Mouse (Mus musculus) forebrain, embryonic 11.5 days (tissue): Measurements from ENCODE around the gene Nos1. TPM values are rescaled to one million over a fixed set of nuclear protein-coding genes. Genes with fewer than 3 reads are reported as not detected.
A peak's percentile ranks its signal among the peaks of the same experiment; 100 is the strongest.

Experiments used
- ATAC-seq: fragments of 200-750 bp; cut with Nextera tagmentation; replicated peaks from 2 replicates; pipeline ENCODE4 v1.8.0; 2017; ENCODE audit warnings: moderate TSS enrichment; ENCODE audit not compliant: low FRiP score
- DNase-seq: peaks from one replicate; pipeline ENCODE4 v3.0.0-alpha.2; 2017; ENCODE audit warnings: low spot score
- H3K27ac ChIP-seq: fragments of 300-500 bp; sonication (generic); 2 replicates; pipeline ENCODE4 v1.5.1; 2014; ENCODE audit warnings: low read depth, low read length
- H3K27me3 ChIP-seq: fragments of 300-500 bp; sonication (generic); 2 replicates; pipeline ENCODE4 v1.6.1; 2014; ENCODE audit warnings: mild to moderate bottlenecking, low read length, mixed read lengths; ENCODE audit not compliant: control insufficient read depth, insufficient read depth
- H3K36me3 ChIP-seq: fragments of 300-500 bp; sonication (generic); 2 replicates; pipeline ENCODE4 v1.6.1; 2014; ENCODE audit warnings: mild to moderate bottlenecking, low read length, moderate library complexity, mixed read lengths; ENCODE audit not compliant: control insufficient read depth, insufficient read depth
- H3K4me1 ChIP-seq: fragments of 300-500 bp; sonication (generic); replicated peaks from 2 replicates; pipeline ENCODE4 v1.6.1; 2014; ENCODE audit warnings: low read length, mixed read lengths; ENCODE audit not compliant: control insufficient read depth, insufficient read depth
- H3K4me2 ChIP-seq: fragments of 300-500 bp; sonication (generic); 2 replicates; pipeline ENCODE4 v1.6.1; 2014; ENCODE audit warnings: low read depth, mild to moderate bottlenecking, low read length, moderate library complexity, mixed read lengths; ENCODE audit not compliant: severe bottlenecking
- H3K4me3 ChIP-seq: fragments of 300-500 bp; sonication (generic); 2 replicates; pipeline ENCODE4 v1.5.1; 2014; ENCODE audit warnings: low read depth, low read length
- H3K9ac ChIP-seq: fragments of 300-500 bp; sonication (generic); 2 replicates; pipeline ENCODE4 v1.6.1; 2014; ENCODE audit warnings: low read length
- H3K9me3 ChIP-seq: fragments of 300-500 bp; sonication (generic); 2 replicates; pipeline ENCODE4 v1.6.1; 2016; ENCODE audit warnings: low read length, mixed read lengths; ENCODE audit not compliant: control insufficient read depth
- WGBS: fragments of 180-500 bp; shearing (Covaris S2); extraction: QIAGEN DNeasy Blood & Tissue Kit; methylation state at CpG from one replicate; pipeline ENCODE4 v1.1.7; 2014; 5-methylcytosine and 5-hydroxymethylcytosine counted together
- polyA plus RNA-seq: library from polyadenylated mRNA; unstranded; fragments of >200 nt; fragmentation: Nextera tagmentation; extraction: Ambion mirVana; gene quantifications from 2 replicates; pipeline ENCODE4 v1.2.1, GENCODE M21; 2014

The Nos1 gene
- polyA plus RNA-seq, 1 experiment from 2014 or later, result 0.12 TPM

GRCm38 (mm10) chr5:117841651-117842347, 61.0 kb downstream of the Nos1 start:
- H3K9ac ChIP-seq, result 0 out of 2 replicates have a peak overlapping the region, but pooled peaks have one; percentile 20

DNA sequence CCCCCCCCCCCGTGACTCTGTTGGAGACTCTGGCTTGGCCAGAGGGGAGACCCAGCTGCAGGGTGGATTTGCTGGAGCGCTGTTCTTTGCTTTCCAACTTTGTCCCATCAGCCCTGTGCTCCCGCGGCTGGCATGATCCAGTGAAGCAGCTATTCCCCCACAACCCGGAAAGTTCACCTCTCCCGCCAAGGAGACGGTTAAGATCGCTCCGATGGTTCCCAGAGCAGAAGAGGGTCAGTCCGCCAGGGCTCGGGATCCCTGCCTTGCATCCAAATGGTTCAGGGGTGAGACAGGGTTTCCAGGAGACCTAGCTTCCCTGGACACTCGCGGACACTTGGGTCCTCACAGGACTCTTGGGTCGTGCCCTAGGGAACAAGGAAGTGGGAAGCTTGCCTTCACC, 61.9 kb downstream of the Nos1 start:
- Histone ChIP-seq H3K9ac (no peak overlapping the region), H3K36me3 (no peaks in the 10 kb centered on the region), H3K27me3 (peaks cover 41% of the 10 kb centered on the region), H3K9me3 (no peaks in the 10 kb centered on the region), H3K4me3 (no peak overlapping the region), H3K4me1 (peaks cover 15% of the 10 kb centered on the region; the same call in 1 of the 2 replicates), H3K4me2 (no peak overlapping the region; the same call in 1 of the 2 replicates), H3K27ac (no peak overlapping the region)
- WGBS, result 4% methylated on average over 13 of the region's 14 CpGs
- no peak for DNase-seq
- no peak for ATAC-seq

More at GRCm38 (mm10) chr5:117841651-117842347, 61.0 kb downstream of the Nos1 start:
- Histone ChIP-seq H3K4me2 (peak overlapping the region; percentile 49), H3K9me3 (no peaks in the 10 kb centered on the region), H3K36me3 (no peaks in the 10 kb centered on the region), H3K27ac (no peak overlapping the region), H3K27me3 (peaks cover 41% of the 10 kb centered on the region), H3K4me1 (peaks cover 15% of the 10 kb centered on the region; the same call in 1 of the 2 replicates), H3K4me3 (peak overlapping the region; percentile 24)
- DNase-seq, result peak; percentile 62
- under 1% methylated on average over 44 of the region's 44 CpGs for WGBS
- ATAC-seq, result 0 out of 2 replicates have a peak, but pooled peaks have one; percentile 27

DNA sequence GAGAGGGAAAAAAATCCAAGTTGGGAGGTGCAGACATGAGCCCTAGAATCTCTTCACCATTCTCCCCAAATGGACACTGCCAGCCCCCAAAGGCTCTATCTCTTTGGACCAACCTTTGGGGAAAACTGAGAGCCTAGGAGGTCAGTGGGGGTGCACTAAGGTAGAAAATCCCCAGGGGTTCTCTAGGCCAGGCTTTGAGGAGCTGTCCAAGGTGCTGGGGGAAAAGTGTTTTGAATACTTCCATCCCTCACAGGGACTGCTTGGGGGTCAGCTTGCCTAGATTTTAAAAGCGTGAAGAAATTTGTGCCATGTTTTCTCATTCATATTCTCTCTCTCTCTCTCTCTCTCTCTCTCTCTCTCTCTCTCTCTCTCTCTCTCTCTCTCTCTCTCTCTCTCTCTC, 63.8 kb downstream of the Nos1 start:
- 47% methylated on average over 1 of the region's 1 CpGs for WGBS
- no peaks in the 10 kb centered on the region for H3K9me3 ChIP-seq
- peaks cover 13% of the 10 kb centered on the region; the same call in 1 of the 2 replicates for H3K4me1 ChIP-seq
- no peak overlapping the region for H3K4me2 ChIP-seq
- DNase-seq (no peak), ATAC-seq (no peak)
- no peak overlapping the region for H3K27ac ChIP-seq
- H3K36me3 ChIP-seq, result no peaks in the 10 kb centered on the region
- H3K27me3 ChIP-seq, result peaks cover 41% of the 10 kb centered on the region
- H3K9ac ChIP-seq, result no peak overlapping the region
- H3K4me3 ChIP-seq, result no peak overlapping the region

DNA sequence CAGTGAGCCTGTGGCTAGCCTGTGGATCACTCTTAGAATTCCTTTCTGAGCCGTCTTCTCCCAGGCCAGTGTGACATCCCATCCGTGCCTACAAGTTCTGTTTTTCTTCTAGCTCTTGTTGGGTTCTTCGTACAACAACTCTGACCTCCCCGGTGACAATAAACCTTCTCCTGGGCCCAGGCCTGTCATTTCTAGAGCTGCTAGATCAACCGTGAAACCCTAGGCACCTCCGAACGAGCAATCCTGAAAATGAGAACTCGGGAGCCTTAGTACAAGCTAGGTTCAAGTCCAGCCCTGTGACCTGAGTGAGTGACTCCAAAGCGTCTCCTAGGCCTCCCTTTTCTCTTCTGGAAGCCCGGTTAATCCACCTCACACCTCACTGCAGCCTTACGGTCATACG, 69.6 kb downstream of the Nos1 start:
- no peaks in the 10 kb centered on the region for H3K9me3 ChIP-seq
- WGBS, result 89% methylated on average over 12 of the region's 12 CpGs
- no peak overlapping the region for H3K4me3 ChIP-seq
- H3K27me3 ChIP-seq, result no peaks in the 10 kb centered on the region
- DNase-seq (no peak), ATAC-seq (no peak)
- H3K27ac ChIP-seq, result no peak overlapping the region
- H3K9ac ChIP-seq, result no peak overlapping the region
- H3K4me2 ChIP-seq, result no peak overlapping the region
- no peaks in the 10 kb centered on the region for H3K4me1 ChIP-seq
- no peaks in the 10 kb centered on the region for H3K36me3 ChIP-seq

DNA sequence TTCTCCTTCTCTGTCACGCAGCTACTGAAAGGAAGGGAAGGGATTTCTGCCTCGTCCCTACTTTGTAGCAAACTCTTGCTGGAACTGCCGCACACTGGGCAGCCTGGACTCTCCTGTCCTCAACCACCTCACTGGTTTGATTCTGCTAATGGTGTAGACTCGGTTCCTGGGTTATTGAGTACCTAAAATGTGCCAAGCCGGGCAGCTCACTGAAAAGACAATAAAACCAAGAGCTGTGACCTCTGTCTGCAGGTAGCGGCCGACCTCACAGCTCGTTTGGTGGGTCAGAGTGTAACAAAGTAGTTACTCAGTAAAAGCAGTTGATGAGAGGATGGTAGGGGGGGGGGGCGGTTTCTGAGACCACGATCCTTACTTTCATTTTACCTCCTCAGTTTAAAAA, 72.9 kb downstream of the Nos1 start:
- no peaks in the 10 kb centered on the region for H3K27me3 ChIP-seq
- H3K36me3 ChIP-seq, result no peaks in the 10 kb centered on the region
- no peak overlapping the region for H3K4me2 ChIP-seq
- no peak overlapping the region for H3K27ac ChIP-seq
- ATAC-seq (no peak), DNase-seq (no peak)
- H3K9me3 ChIP-seq, result no peaks in the 10 kb centered on the region
- H3K9ac ChIP-seq, result no peak overlapping the region
- no peak overlapping the region for H3K4me3 ChIP-seq
- WGBS, result 62% methylated on average over 10 of the region's 10 CpGs
- H3K4me1 ChIP-seq, result no peaks in the 10 kb centered on the region

DNA sequence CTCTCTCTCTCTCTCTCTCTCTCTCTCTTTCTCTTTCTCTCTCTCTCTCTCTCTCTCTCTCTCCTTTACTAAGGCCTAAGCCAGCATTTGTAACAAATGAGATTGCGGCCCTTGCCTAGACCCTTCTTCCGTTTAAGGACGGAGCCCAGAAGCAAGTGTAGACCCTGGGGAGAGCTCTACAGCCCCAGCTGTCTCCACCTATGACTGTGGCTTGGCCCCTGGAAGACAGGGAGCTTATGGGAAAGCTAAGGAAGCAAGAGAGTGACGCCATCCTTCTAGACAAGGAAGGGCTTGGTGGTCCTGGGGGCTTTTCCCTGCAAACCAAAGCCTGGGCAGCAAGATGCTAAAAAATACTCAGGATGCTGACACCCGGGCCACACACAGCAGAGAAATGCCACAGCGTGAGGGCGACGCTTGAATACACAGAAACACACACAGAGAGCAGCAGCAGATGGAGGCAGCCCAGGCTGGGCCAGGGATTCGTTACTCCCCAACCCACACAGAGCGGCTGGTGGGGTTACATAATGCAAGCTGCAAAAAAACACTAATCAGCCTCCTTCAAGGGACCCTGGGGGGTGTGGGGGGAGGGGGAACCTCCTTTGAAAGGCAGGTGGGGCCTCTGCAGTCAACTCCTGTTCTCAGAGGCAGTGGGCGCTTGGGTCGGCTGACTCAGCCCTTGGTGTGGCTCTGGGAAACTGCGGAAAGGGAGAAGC, 83.9 kb downstream of the Nos1 start:
- peak; percentile 63; the same call in 1 of the 2 replicates for ATAC-seq
- Histone ChIP-seq H3K36me3 (no peaks in the 10 kb centered on the region), H3K9me3 (no peaks in the 10 kb centered on the region), H3K27ac (peak overlapping the region; percentile 37; the same call in 1 of the 2 replicates), H3K4me3 (no peak overlapping the region), H3K9ac (peak overlapping the region; percentile 20; the same call in 1 of the 2 replicates), H3K27me3 (no peaks in the 10 kb centered on the region), H3K4me2 (0 out of 2 replicates have a peak overlapping the region, but pooled peaks have one; percentile 24), H3K4me1 (peaks cover 7% of the 10 kb centered on the region; the same call in 1 of the 2 replicates)
- 10% methylated on average over 13 of the region's 13 CpGs for WGBS
- DNase-seq, result peak; percentile 71

DNA sequence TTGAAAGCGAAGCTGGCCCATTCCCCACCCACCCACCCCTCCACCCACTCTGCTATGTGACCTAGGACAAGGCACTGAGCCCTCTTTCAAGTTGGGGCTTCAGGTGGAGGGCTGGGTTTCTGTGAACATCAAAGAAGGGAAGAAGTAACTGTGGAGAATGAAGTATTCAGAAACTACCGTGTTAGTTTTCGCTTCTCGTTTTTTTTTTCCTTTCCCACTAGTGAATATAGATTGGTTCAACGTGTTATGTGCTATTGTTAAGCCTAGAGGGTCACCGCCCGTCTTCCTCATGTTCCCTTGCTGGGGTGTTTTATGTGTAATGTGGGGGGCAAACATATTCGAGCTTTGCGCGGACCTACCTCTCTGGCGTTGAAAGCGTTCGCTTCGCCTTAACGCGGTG, 85.0 kb downstream of the Nos1 start:
- Histone ChIP-seq H3K4me3 (no peak overlapping the region), H3K36me3 (no peaks in the 10 kb centered on the region), H3K9ac (no peak overlapping the region), H3K27me3 (no peaks in the 10 kb centered on the region), H3K27ac (no peak overlapping the region), H3K4me1 (peaks cover 7% of the 10 kb centered on the region; the same call in 1 of the 2 replicates), H3K9me3 (no peaks in the 10 kb centered on the region), H3K4me2 (no peak overlapping the region)
- no peak for ATAC-seq
- 76% methylated on average over 16 of the region's 16 CpGs for WGBS
- DNase-seq, result no peak

GRCm38 (mm10) chr5:117871614-117872013, 90.8 kb downstream of the Nos1 start:
- H3K4me3 ChIP-seq, result no peak overlapping the region
- H3K4me1 ChIP-seq, result no peaks in the 10 kb centered on the region
- no peak overlapping the region for H3K27ac ChIP-seq
- no peaks in the 10 kb centered on the region for H3K9me3 ChIP-seq
- no peaks in the 10 kb centered on the region for H3K27me3 ChIP-seq
- no peaks in the 10 kb centered on the region for H3K36me3 ChIP-seq
- WGBS, result 84% methylated on average over 1 of the region's 1 CpGs
- no peak for DNase-seq
- ATAC-seq, result no peak
- H3K4me2 ChIP-seq, result no peak overlapping the region
- no peak overlapping the region for H3K9ac ChIP-seq
